Mouse (Mus musculus): ENCODE measurements around the gene Rsbn1l.

- TF ChIP-seq CTCF (IDR thresholded peaks at IDR 0.05; ENCODE audit: control insufficient read depth, insufficient read depth, insufficient replicate concordance, low read depth, low read length) (no peak), POLR2A (IDR thresholded peaks at IDR 0.05; ENCODE audit: control insufficient read depth, low read depth, low read length) (no peak)
These were observed 31.6 kb downstream of the Rsbn1l start for GRCm38 (mm10) chr5:20924608-20925007.
